12 mouse cellular contexts compared by ENCODE assay signal in the genomic region with DNA sequence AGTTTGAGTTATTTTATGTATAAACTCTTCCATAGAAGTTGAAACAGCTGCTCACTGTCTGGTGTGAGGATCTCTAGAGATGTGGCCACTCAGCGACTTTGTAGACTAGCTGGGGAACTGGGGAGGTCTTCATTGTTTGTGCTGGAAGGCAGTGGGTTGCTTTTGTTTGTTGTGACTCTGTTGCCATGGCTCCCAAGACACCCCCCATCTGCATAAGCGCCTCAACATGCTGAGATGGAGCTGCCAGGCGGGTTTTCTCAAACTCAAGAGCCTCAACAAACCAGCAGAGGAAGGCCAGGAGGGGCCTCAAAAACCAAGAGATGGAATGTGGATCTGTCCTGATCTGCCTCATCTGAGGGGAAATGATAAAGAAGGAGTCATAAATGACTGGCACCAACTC.
DNase-seq lines count a peak whose midpoint lies in the region; ATAC-seq lines count a peak whose summit lies in the region.
"Had no signal": no experiment of that assay in that cellular context is flagged by ENCODE, and none has a peak within 500 bp of the region (broad histone marks: within the 10 kb centered on the region; RNA-seq: fewer than 3 reads in every experiment).

No protein-coding gene starts in this region.

- no peaks in the 10 kb centered on the region for H3K4me1 ChIP-seq in hindbrain, embryonic 16.5 days (ENCODE audit: control insufficient read depth, insufficient read depth, low read depth, low read length)
- no peaks in the 10 kb centered on the region; the same call in 1 of the 2 replicates for H3K4me1 ChIP-seq in hindbrain, embryonic 13.5 days (replicated peaks)
- no peaks in the 10 kb centered on the region for H3K4me1 ChIP-seq in midbrain, embryonic 14.5 days (ENCODE audit: control insufficient read depth, insufficient read depth, low read length)
- H3K4me1 ChIP-seq in midbrain, embryonic 13.5 days (replicated peaks), result no peaks in the 10 kb centered on the region
- H3K4me1 ChIP-seq in intestine, embryonic 15.5 days (replicated peaks), result no peaks in the 10 kb centered on the region
- H3K4me1 ChIP-seq in stomach, embryonic 14.5 days (ENCODE audit: control insufficient read depth, insufficient read depth, low read length), result no peaks in the 10 kb centered on the region
- H3K4me1 ChIP-seq: neural tube, embryonic 15.5 days had no signal

- 0 out of 2 replicates have a peak, but pooled peaks have one; percentile 54 for ATAC-seq in hindbrain, embryonic 16.5 days
- no peak for ATAC-seq in hindbrain, embryonic 13.5 days (ENCODE audit: low FRiP score)
- ATAC-seq in midbrain, embryonic 14.5 days (ENCODE audit: low FRiP score, low TSS enrichment), result no peak
- ATAC-seq in midbrain, embryonic 13.5 days, result no peak
- peak; percentile 71 for ATAC-seq in intestine, embryonic 15.5 days
- ATAC-seq in stomach, embryonic 14.5 days (ENCODE audit: insufficient number of reproducible peaks, insufficient read depth, low FRiP score, low read depth), result peak; percentile 18; the same call in 1 of the 2 replicates
- no peak for ATAC-seq in cerebellum, adult (ENCODE audit: insufficient number of reproducible peaks, low FRiP score, low TSS enrichment)

- no peaks in the 10 kb centered on the region for H3K36me3 ChIP-seq in hindbrain, embryonic 16.5 days (ENCODE audit: control insufficient read depth, insufficient read depth, low read length)
- no peaks in the 10 kb centered on the region for H3K36me3 ChIP-seq in hindbrain, embryonic 13.5 days
- no peaks in the 10 kb centered on the region for H3K36me3 ChIP-seq in midbrain, embryonic 14.5 days (ENCODE audit: control insufficient read depth, insufficient read depth, low read length)
- H3K36me3 ChIP-seq in midbrain, embryonic 13.5 days, result no peaks in the 10 kb centered on the region
- H3K36me3 ChIP-seq in intestine, embryonic 15.5 days, result no peaks in the 10 kb centered on the region
- no peaks in the 10 kb centered on the region for H3K36me3 ChIP-seq in stomach, embryonic 14.5 days (ENCODE audit: control insufficient read depth, insufficient read depth, low read length)
- H3K36me3 ChIP-seq: midbrain, embryonic 12.5 days; neural tube, embryonic 15.5 days had no signal

- no peak overlapping the region for H3K9ac ChIP-seq in hindbrain, embryonic 16.5 days (ENCODE audit: low read depth, low read length)
- no peak overlapping the region for H3K9ac ChIP-seq in hindbrain, embryonic 13.5 days
- H3K9ac ChIP-seq in midbrain, embryonic 14.5 days (replicated peaks; ENCODE audit: low read length), result no peak overlapping the region
- H3K9ac ChIP-seq in midbrain, embryonic 13.5 days (replicated peaks), result no peak overlapping the region
- no peak overlapping the region for H3K9ac ChIP-seq in intestine, embryonic 15.5 days
- H3K9ac ChIP-seq in stomach, embryonic 14.5 days (replicated peaks; ENCODE audit: low read depth, low read length), result no peak overlapping the region
- H3K9ac ChIP-seq: midbrain, embryonic 12.5 days; neural tube, embryonic 15.5 days had no signal

- H3K9me3 ChIP-seq in hindbrain, embryonic 16.5 days (ENCODE audit: control insufficient read depth, low read length), result no peaks in the 10 kb centered on the region
- H3K9me3 ChIP-seq in hindbrain, embryonic 13.5 days, result no peaks in the 10 kb centered on the region
- no peaks in the 10 kb centered on the region for H3K9me3 ChIP-seq in midbrain, embryonic 14.5 days (ENCODE audit: control insufficient read depth, low read length)
- H3K9me3 ChIP-seq in midbrain, embryonic 13.5 days, result no peaks in the 10 kb centered on the region
- no peaks in the 10 kb centered on the region for H3K9me3 ChIP-seq in intestine, embryonic 15.5 days
- no peaks in the 10 kb centered on the region for H3K9me3 ChIP-seq in stomach, embryonic 14.5 days (ENCODE audit: control insufficient read depth, low read depth, low read length)
- H3K9me3 ChIP-seq: midbrain, embryonic 12.5 days; neural tube, embryonic 15.5 days had no signal

- H3K4me3 ChIP-seq in hindbrain, embryonic 16.5 days (ENCODE audit: low read length), result no peak overlapping the region
- H3K4me3 ChIP-seq in hindbrain, embryonic 13.5 days, result no peak overlapping the region
- H3K4me3 ChIP-seq in midbrain, embryonic 14.5 days (replicated peaks; ENCODE audit: low read depth, low read length), result no peak overlapping the region
- no peak overlapping the region for H3K4me3 ChIP-seq in midbrain, embryonic 13.5 days (replicated peaks)
- H3K4me3 ChIP-seq in intestine, embryonic 15.5 days (replicated peaks), result no peak overlapping the region
- H3K4me3 ChIP-seq in stomach, embryonic 14.5 days (ENCODE audit: low read depth, low read length), result no peak overlapping the region
- H3K4me3 ChIP-seq: midbrain, embryonic 12.5 days; neural tube, embryonic 15.5 days had no signal

- 19% methylated on average over 3 of the region's 3 CpGs for WGBS in hindbrain, embryonic 16.5 days
- WGBS in hindbrain, embryonic 13.5 days, result 15% methylated on average over 3 of the region's 3 CpGs
- whole genome bisulfite sequencing in midbrain, embryonic 14.5 days, result 13% methylated on average over 3 of the region's 3 CpGs
- 3% methylated on average over 3 of the region's 3 CpGs for WGBS in midbrain, embryonic 13.5 days
- WGBS in intestine, embryonic 15.5 days, result 19% methylated on average over 3 of the region's 3 CpGs
- 29% methylated on average over 3 of the region's 3 CpGs for WGBS in stomach, embryonic 14.5 days

- peak; percentile 15 for DNase-seq in midbrain, embryonic 14.5 days
- DNase-seq: adrenal gland, adult 8-10 months; liver; right cerebral cortex, postnatal 14 days had no signal

- H3K4me2 ChIP-seq in hindbrain, embryonic 16.5 days (ENCODE audit: low read length), result no peak overlapping the region
- H3K4me2 ChIP-seq in hindbrain, embryonic 13.5 days, result no peak overlapping the region
- no peak overlapping the region for H3K4me2 ChIP-seq in midbrain, embryonic 14.5 days (ENCODE audit: low read length)
- no peak overlapping the region for H3K4me2 ChIP-seq in midbrain, embryonic 13.5 days (replicated peaks)
- H3K4me2 ChIP-seq in intestine, embryonic 15.5 days (replicated peaks), result no peak overlapping the region
- no peak overlapping the region for H3K4me2 ChIP-seq in stomach, embryonic 14.5 days (replicated peaks; ENCODE audit: low read depth, low read length)
- H3K4me2 ChIP-seq: midbrain, embryonic 12.5 days; neural tube, embryonic 15.5 days had no signal

- H3K27me3 ChIP-seq in hindbrain, embryonic 16.5 days (replicated peaks; ENCODE audit: control insufficient read depth, insufficient read depth, low read length), result no peaks in the 10 kb centered on the region
- no peaks in the 10 kb centered on the region for H3K27me3 ChIP-seq in hindbrain, embryonic 13.5 days
- no peaks in the 10 kb centered on the region for H3K27me3 ChIP-seq in midbrain, embryonic 14.5 days (ENCODE audit: control insufficient read depth, insufficient read depth, low read length)
- H3K27me3 ChIP-seq in midbrain, embryonic 13.5 days, result no peaks in the 10 kb centered on the region
- H3K27me3 ChIP-seq in intestine, embryonic 15.5 days (replicated peaks), result no peaks in the 10 kb centered on the region
- H3K27me3 ChIP-seq in stomach, embryonic 14.5 days (ENCODE audit: control insufficient read depth, insufficient read depth, low read length), result no peaks in the 10 kb centered on the region
- H3K27me3 ChIP-seq: midbrain, embryonic 12.5 days; neural tube, embryonic 15.5 days had no signal

- H3K27ac ChIP-seq in hindbrain, embryonic 16.5 days (ENCODE audit: low read depth, low read length), result no peak overlapping the region
- H3K27ac ChIP-seq in hindbrain, embryonic 13.5 days, result no peak overlapping the region
- H3K27ac ChIP-seq in midbrain, embryonic 14.5 days (replicated peaks; ENCODE audit: low read depth, low read length), result no peak overlapping the region
- H3K27ac ChIP-seq in midbrain, embryonic 13.5 days, result no peak overlapping the region
- H3K27ac ChIP-seq in intestine, embryonic 15.5 days, result no peak overlapping the region
- H3K27ac ChIP-seq in stomach, embryonic 14.5 days (ENCODE audit: low read length), result no peak overlapping the region
- H3K27ac ChIP-seq: midbrain, embryonic 12.5 days; neural tube, embryonic 15.5 days had no signal

Comparison
In these comparisons a context has a peak if more than half of its experiments do, and no peak if none do; other contexts are left out.
1. ATAC-seq: peak in hindbrain, embryonic 16.5 days (single experiment), intestine, embryonic 15.5 days (single experiment) and stomach, embryonic 14.5 days (single experiment); none in hindbrain, embryonic 13.5 days (single experiment), midbrain, embryonic 14.5 days (single experiment), midbrain, embryonic 13.5 days (single experiment) and cerebellum, adult (single experiment).